Mouse (Mus musculus): ENCODE measurements around the gene Asphd2.

DNA sequence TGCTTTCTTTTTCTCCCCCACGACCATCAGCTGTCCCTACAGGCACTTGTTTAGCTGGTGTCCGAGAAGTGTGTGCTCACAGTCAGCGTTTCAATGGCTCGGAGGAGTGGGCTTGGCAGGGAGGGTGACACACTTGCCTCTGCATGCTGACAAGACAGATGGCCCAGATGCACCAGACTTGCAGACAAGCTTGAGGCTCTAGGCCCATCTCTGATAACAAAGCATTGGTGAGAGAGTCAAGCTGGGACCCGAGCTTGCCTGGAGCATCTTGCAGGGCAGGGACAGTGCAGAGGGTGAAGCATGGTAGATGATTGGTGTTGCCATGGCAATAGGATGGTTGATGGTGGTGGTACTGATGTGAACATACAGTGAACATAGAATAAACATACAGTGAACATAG is 14.6 kb upstream of the Asphd2 start:
- TF ChIP-seq CTCF (IDR thresholded peaks at IDR 0.05; ENCODE audit: low read depth) (no peak), EP300 (IDR thresholded peaks at IDR 0.05; ENCODE audit: low read depth) (no peak)
